Mouse (Mus musculus) heart, adult 18-20 months (tissue): ENCODE data around the gene Gm19402. TPM values are rescaled to one million over a fixed set of nuclear protein-coding genes. Genes with fewer than 3 reads are reported as not detected.

ENCODE experiments used
- DNase-seq, 2 experiments: peaks; one replicate each; pipeline ENCODE4 v3.0.0; 2021 to 2022; ENCODE audit warnings: mixed read lengths in 1 of 2
- microRNA-seq, 2 experiments: library from miRNA; unstranded; fragments of <30 nt; microRNA quantifications; one replicate each; pipeline ENCODE4 v1.2.0; 2022
- total RNA-seq, 2 experiments: library from RNA; stranded (reverse); gene quantifications; 2 replicates each; pipeline ENCODE4 v1.2.3; 2021

Gene Gm19402
- total RNA-seq, 2 experiments from 2014 or later, result not detected

DNA sequence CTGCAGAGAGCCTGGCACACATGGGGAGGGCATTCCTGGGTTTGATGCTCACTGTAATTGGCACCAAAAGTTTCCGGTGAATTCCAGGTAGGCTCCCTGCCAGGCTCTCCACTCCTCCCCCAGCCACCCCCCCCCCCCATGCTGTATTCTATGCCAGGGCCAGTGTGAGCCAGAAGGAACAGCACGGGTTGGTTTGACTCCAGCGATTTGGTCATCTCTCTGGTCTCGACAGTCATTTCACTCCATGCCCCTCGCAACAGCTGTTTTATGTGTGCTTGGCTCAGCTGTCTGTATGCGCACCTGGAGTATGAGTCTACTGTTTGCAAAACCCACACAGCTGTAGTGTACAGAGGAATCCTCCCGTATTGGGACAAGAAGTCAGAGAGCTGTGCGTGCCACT lies 24.2 kb downstream of the Gm19402 start:
- no peak for DNase-seq

DNA sequence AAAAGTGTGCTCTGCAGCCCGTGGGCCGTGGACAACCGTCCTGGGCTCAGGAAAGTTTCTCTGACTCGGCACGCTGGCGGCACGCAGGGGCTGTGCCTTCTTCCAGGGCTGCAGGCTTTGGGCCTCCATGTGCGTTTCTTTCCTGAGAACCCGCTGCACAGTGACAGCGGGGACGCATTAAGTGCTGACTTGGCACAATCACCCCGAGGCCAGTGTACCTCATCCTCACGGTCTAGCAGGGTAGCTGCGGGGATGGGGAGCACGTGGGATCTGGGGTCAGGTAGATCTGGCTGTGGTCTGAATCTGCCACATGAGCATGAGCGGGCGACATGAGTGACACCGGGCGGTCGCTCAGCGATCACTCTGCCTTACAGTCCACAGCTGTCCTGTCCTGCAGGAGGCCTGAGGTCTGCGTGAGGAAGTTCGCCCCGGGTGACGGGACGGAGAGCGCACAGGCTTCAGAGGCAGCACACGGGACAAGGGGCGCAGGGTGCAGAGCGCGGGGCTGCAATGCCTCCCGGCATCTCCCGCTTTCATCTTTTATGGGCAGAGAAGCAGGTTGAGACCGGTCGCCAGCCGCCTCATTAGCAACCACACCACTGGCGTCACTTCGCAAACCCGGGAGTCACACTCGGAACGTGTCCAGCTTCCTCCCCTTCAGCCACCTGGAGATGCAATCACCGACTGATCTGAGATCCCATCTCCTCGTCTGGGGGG lies 26.4 kb downstream of the Gm19402 start:
- no peak for DNase-seq

GRCm38 (mm10) chr10:77658286-77658994 lies 32.1 kb downstream of the Gm19402 start:
- peak in 1 of 2 experiments; percentile 60 for DNase-seq

GRCm38 (mm10) chr10:77652046-77652445 lies 38.5 kb downstream of the Gm19402 start:
- DNase-seq, result no peak

GRCm38 (mm10) chr10:77647901-77648300 lies 42.7 kb downstream of the Gm19402 start:
- DNase-seq, result no peak

DNA sequence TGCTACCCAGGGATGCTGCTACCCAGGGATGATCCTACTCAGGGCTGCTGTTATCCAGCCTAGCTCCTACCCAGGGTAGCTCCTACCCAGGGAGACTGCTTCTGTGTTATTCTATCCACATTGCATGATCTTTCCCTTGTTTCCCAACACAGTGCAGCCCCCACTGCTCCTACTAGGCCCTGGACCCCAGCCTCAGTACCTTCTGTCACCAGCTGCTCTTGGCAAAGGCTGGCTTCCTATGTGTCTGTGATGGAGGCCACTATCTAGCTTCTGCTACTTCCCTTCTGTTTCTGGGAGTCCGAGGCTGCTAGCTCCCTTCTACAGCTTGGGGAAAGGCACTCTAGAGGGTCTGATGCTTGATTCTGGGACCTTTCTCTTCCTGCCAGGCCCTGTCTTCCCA lies 43.1 kb downstream of the Gm19402 start:
- no peak for DNase-seq

- no peak for DNase-seq
These were observed 45.0 kb downstream of the Gm19402 start for GRCm38 (mm10) chr10:77645571-77645970.

GRCm38 (mm10) chr10:77643160-77643559 lies 47.4 kb downstream of the Gm19402 start:
- DNase-seq, result no peak

Small RNA genes lying within 50 kb of the gene (microRNA-seq; reads per million reads assigned to microRNA genes)
- 11.9 to 25.8 reads per million in 2 experiments for gene Mir1930

Other genes with a start within 250 kb of the Gm19402 start
- 10 to 100 TPM in 1 of 2 experiments, 1 to 10 TPM in 1; 8.3 to 10.5 TPM for gene Fam207a, start 175.0 kb downstream of the Gm19402 start, total RNA-seq
- gene Itgb2, start 160.5 kb downstream of the Gm19402 start, total RNA-seq, result 1 to 10 TPM; 6.8 to 7.9 TPM
- 100 to 1,000 TPM; 132 to 150 TPM for gene Pttg1ip, start 109.0 kb downstream of the Gm19402 start, total RNA-seq
- 10 to 100 TPM; 81.7 to 82.3 TPM for gene Sumo3, start 84.7 kb downstream of the Gm19402 start, total RNA-seq
- gene Gm49325, start 84.6 kb downstream of the Gm19402 start, total RNA-seq, result 10 to 100 TPM; 15.5 to 15.7 TPM
- gene Ube2g2, start 68.5 kb downstream of the Gm19402 start, total RNA-seq, result 10 to 100 TPM; 80.9 to 82.8 TPM
- gene Tspear, start 4.2 kb downstream of the Gm19402 start, total RNA-seq, result not detected
- gene Gm9508, start 6.5 kb upstream of the Gm19402 start, total RNA-seq, result not detected
- gene Gm10272, start 15.9 kb upstream of the Gm19402 start, total RNA-seq, result not detected
- gene Gm10024, start 20.7 kb upstream of the Gm19402 start, total RNA-seq, result not detected
- not detected for gene Gm10142, start 25.1 kb upstream of the Gm19402 start, total RNA-seq
- gene Krtap12-1, start 29.8 kb upstream of the Gm19402 start, total RNA-seq, result not detected
- gene Gm10100, start 35.7 kb upstream of the Gm19402 start, total RNA-seq, result not detected
- gene Gm18596, start 51.9 kb upstream of the Gm19402 start, total RNA-seq, result not detected
- gene Gm9736, start 60.6 kb upstream of the Gm19402 start, total RNA-seq, result not detected
- not detected for gene Gm3233, start 68.9 kb upstream of the Gm19402 start, total RNA-seq
- not detected for gene Gm3238, start 80.6 kb upstream of the Gm19402 start, total RNA-seq
- gene Gm7138, start 86.2 kb upstream of the Gm19402 start, total RNA-seq, result not detected
- not detected for gene Gm3250, start 91.8 kb upstream of the Gm19402 start, total RNA-seq
- not detected for gene Gm7137, start 97.4 kb upstream of the Gm19402 start, total RNA-seq
- not detected for gene Gm9639, start 104.3 kb upstream of the Gm19402 start, total RNA-seq
- gene Gm19668, start 108.4 kb upstream of the Gm19402 start, total RNA-seq, result not detected
- gene Gm9507, start 121.1 kb upstream of the Gm19402 start, total RNA-seq, result not detected
- gene Gm2696, start 123.9 kb upstream of the Gm19402 start, total RNA-seq, result not detected
- gene Krtap10-4, start 136.3 kb upstream of the Gm19402 start, total RNA-seq, result not detected
- not detected for gene Krtap10-10, start 145.2 kb upstream of the Gm19402 start, total RNA-seq
- not detected for gene Gm36176, start 156.0 kb upstream of the Gm19402 start, total RNA-seq
- not detected for gene Gm10318, start 162.1 kb upstream of the Gm19402 start, total RNA-seq
- gene Gm3285, start 171.2 kb upstream of the Gm19402 start, total RNA-seq, result not detected
- gene Lrrc3, start 211.8 kb upstream of the Gm19402 start, total RNA-seq, result under 1 TPM; 0.49 to 0.69 TPM